Mouse (Mus musculus): ENCODE measurements around the gene Gm6880.
"Not testable (repeated sequence)": the region's sequence is repeated elsewhere in the genome, so short reads cannot be mapped to it uniquely, and the experiment has no call there.

Gm6880 gene

DNA sequence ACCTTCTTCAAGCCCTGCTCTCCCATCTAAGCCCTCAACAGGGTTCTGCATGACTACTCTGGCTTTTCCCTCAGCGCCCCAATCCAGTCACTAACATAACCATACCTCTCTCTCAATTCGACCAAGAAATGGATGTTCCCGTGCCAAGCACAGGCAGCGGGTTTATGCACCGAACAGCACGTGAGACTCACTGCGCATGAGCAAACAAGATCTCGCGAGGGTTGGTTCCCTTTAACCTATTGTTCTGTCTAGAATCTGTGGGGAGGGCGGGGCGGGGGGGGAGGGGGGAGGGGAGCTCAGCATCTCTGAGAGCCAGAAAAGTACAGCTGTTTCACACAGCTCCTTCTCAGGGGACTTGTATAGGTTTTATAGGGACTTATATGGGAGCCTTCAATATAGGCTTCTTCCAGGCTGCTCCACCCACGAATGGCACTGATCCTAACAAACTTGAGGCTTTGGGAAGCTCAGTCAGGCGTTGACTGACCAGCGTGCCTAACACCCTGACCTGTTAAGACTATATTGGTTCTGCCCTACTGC lies at the start of gene Gm6880:
Gene Gm6880 (minus strand): TSS at position 51 of the 537 bp plus-strand sequence.
- DNase-seq (ENCODE audit: low read depth, low spot score) = not testable (repeated sequence)

DNA sequence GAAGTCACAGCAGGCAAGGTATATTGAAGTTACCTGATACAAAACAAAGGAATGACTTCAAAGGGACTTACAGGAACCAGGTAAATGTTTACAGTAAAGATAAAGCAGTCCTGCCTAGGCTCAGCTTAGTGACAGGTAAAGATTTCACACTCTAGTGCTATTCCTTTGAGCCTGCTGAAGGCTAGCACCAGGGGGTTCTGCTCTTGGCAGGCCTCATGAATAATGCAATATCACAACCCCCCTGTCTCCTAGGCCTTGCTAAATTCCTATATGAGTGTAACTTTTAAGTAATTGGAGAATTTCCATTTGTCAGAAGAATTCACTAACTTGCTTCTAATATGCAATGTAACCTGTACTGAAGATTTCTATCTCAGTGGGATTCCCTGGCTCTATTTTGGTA lies 36.3 kb upstream of the Gm6880 start:
- DNase-seq (ENCODE audit: low read depth, low spot score) = not testable (repeated sequence)

DNA sequence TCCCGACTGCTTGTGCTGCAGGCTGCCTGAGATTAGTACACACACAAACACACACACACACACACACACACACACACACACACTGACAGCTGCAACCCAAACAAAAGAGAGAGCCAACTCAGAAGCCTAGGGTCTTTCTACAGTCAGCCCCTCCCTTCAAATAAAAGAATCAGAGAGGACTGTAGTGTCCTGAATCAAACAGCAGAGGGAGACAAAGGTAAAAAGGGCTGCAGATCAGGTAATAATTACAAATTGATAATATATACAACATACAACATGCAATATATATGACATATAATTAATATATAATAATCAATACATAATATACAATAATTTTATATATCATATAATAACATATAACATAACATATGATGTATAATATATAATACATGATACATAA lies 15.9 kb upstream of the Gm6880 start:
- peak; percentile 0 for DNase-seq (ENCODE audit: low read depth, low spot score)

DNA sequence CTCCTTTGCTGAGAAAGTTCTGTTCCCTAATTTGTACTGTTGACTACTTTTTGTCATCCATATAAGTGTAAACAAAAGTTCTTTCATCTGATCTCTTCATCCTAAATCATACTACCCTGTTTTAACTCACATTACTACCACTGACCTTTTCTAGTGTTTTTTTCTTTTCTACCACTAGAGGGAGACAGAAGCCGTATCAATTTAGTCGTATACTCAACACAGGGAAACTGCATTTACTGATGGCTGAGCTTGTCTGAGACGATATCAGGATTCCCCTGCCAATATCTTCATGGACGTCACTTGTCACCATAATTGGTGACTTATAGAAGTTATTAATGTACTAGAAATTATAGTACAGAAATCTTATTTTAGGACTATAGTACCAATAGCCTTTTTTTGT lies 28.4 kb downstream of the Gm6880 start:
- peak; percentile 34 for DNase-seq (ENCODE audit: low read depth, low spot score)

DNA sequence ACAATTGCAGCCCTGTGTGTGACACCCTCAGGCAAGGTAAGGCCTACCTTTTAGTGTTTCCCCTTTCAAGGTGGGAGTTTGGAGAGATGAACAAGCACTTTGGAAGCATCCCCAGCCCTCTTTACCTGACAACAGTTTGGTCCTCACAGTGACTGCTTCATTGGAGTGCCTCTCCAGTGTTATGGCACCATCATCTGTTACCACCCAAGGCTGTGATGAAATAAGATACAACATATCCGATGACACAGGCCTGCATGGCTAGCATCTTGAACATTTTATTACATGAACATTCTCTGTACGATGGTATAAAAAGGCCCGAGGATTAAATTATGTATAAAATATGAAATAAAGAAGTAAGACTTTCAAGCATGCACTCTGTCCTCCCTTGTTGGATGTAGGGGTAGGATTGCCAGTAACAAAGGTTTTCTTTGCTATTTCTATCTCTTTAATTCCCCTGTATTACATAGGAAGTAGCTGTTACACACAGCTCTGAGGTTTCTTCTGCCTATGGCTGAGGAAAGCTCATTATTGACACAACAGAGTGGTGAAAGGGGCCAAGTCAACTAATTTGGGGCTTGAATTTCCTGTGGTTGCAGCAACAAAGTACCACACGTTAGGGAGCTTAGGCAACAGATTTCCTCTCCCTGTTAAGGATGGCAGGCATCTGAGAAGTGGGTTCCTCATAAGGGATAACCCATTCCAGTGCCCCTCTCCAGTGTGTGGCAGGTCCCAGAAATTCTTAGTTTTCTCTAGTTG lies 29.9 kb downstream of the Gm6880 start:
- DNase-seq (ENCODE audit: low read depth, low spot score) = no peak

Measured in mesoderm, embryonic 11.5 days (tissue).